Mouse (Mus musculus): ENCODE measurements around the gene Samd5. TPM values are rescaled to one million over a fixed set of nuclear protein-coding genes. Genes with fewer than 3 reads are reported as not detected.

Gene Samd5
- polyA plus RNA-seq, 1 experiment: 0.88 TPM

DNA sequence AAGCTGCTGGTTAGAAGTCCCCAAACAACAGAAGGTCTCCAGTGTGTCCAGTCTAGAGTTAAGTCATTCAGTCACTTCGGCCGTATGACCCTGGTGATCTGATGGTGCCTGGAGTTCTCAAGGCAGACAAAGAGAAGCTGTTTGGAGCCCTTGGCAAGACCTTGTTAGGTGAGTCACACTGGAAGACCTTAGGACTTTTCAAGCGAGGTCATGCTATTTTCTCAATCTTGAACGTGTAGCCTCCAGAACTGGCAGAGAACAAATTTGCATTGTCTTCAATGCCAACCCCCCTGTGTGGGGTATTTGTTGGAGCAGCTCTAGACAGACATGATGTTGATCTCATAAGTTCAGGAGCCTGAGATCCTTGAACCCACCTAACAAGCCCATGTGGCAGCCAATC lies 6.2 kb downstream of the Samd5 start:
- DNase-seq (ENCODE audit: low read depth, low spot score): no peak
- 68% methylated on average over 4 of the region's 4 CpGs for WGBS

- no peak for DNase-seq (ENCODE audit: low read depth, low spot score)
- WGBS: 86% methylated on average over 5 of the region's 5 CpGs
Observed at GRCm38 (mm10) chr10:9652946-9653345, 22.1 kb downstream of the Samd5 start.

GRCm38 (mm10) chr10:9650050-9650825 lies 24.8 kb downstream of the Samd5 start:
- DNase-seq (ENCODE audit: low read depth, low spot score): no peak
- 52% methylated on average over 6 of the region's 6 CpGs for WGBS

GRCm38 (mm10) chr10:9648464-9648863 lies 26.5 kb downstream of the Samd5 start:
- 65% methylated on average over 2 of the region's 2 CpGs for whole genome bisulfite sequencing
- no peak for DNase-seq (ENCODE audit: low read depth, low spot score)

DNA sequence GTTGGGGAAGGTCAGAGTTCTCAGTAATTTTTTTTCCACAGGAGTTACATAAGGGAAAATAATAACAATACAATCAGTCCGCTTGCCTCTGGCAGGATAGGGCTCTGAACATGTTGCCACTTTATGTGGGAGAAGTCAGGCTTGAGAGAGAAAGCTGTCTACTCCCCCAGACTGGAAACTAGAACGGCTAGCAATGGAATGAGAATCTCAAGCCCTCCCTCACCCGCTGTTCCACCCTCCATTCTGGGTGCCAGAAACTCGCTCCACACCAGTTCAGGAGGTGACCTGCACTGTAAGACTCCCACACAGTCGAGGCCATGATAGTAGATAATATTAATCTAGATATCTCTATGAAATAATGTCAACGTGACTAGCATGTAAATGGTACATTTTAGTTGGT lies 27.3 kb downstream of the Samd5 start:
- DNase-seq (ENCODE audit: low read depth, low spot score): no peak
- 80% methylated on average over 6 of the region's 6 CpGs for WGBS

DNA sequence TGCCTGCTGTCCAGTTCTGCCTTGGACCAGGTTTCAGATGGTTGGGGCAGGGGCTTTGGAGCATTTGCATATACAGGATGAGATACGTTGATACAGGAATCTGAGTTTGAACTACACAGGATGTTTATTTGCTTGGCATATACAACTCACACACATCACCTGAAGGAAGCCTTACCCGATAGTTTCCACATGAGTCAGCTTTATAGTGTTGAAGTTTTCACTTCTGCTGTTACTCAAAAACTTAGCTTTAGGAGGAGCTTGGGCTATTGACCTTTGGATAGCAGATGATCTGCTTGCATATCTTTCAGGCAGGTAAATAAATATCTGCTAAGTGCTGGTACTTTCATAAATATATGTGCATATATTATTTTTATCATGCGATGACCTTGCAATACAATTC lies 28.6 kb downstream of the Samd5 start:
- no peak for DNase-seq (ENCODE audit: low read depth, low spot score)
- 60% methylated on average over 3 of the region's 3 CpGs for WGBS

- WGBS: 84% methylated on average over 6 of the region's 6 CpGs
- no peak for DNase-seq (ENCODE audit: low read depth, low spot score)
Observed at GRCm38 (mm10) chr10:9643531-9643930, 31.5 kb downstream of the Samd5 start.

DNA sequence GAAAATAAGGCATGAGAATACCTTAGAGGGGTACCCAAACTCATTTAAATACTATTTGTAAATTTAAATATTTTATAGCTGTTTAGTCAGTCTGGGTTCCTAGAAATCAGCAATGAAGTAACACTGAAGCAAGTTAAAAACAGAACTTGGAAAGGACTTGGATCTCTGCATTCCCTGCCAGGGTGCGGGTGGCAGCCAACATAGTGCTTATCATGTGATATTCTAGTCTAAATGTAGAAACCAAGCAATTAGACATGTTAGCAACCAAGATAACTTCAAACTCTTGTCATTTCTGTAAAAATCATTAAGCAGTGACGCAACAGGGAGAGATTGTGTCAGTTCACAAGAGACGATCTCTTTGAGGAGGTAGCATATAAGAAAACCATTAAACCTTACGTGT lies 32.9 kb downstream of the Samd5 start:
- DNase-seq (ENCODE audit: low read depth, low spot score): no peak
- 83% methylated on average over 4 of the region's 4 CpGs for WGBS

DNA sequence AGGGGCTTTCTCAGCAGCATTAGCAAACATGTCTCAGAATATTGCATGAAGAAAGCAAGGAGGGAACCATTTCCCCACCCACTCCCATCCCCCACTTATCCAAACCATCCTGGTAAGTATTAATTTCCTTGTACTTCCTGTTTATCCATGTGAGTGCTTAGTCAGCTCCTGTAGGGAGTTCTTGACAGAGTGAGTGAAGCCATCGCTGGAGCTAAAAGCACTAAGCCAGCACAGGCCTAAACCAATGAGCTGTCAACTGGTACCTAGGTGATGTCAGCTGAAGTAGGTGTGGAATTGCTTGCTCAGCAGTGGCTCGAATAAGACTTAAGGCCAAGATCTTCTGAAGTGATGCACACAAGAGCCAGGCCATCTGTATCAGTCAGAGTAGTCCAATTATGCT lies 34.3 kb downstream of the Samd5 start:
- no peak for DNase-seq (ENCODE audit: low read depth, low spot score)
- 67% methylated on average over 2 of the region's 2 CpGs for WGBS

DNA sequence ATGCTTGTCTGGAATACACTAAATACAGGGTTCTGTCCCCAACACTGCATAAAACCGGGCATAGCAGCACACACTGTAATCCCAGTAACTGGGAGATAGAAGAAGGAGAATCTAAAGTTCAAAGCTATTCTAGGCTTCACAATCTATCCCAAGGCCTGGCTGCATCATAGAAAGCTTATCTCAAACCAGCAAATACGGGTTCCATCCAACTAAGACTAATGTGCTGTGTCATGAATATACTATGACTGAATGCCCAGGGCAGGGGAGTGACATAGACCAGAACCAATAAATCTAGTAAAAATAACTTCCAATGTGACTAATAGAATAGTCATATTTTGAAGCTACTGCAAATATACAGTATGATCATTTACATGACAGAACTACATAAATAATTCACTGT lies 35.0 kb downstream of the Samd5 start:
- 72% methylated on average over 2 of the region's 2 CpGs for WGBS
- DNase-seq (ENCODE audit: low read depth, low spot score): no peak

DNA sequence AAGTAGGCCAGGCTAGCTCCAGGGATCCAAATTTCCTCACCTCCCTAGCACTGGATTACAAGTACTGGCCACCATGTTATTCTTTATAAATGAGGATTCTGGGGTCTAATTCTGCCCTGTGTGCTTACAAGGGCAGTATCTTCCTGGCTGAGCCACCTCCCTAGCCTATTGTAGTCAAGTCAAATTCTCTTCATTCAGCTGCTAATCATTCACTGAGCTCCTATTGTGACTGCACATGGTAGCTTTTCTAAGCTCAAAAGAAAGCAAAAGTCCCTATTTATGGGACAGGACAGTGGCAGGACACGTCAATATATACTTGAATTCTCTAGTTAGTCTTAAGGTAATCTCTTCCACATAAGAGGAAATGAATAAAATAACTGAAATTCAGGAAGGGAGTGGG lies 49.7 kb downstream of the Samd5 start:
- WGBS: 61% methylated on average over 1 of the region's 1 CpGs

GRCm38 (mm10) chr10:9621926-9622688 lies 52.9 kb downstream of the Samd5 start:
- 86% methylated on average over 3 of the region's 3 CpGs for WGBS
- DNase-seq (ENCODE audit: low read depth, low spot score): no peak

More for the DNA sequence above, 49.7 kb downstream of the Samd5 start:
- DNase-seq (ENCODE audit: low read depth, low spot score): no peak

GRCm38 (mm10) chr10:9621055-9621454 lies 54.0 kb downstream of the Samd5 start:
- 40% methylated on average over 1 of the region's 1 CpGs for WGBS
- no peak for DNase-seq (ENCODE audit: low read depth, low spot score)

DNA sequence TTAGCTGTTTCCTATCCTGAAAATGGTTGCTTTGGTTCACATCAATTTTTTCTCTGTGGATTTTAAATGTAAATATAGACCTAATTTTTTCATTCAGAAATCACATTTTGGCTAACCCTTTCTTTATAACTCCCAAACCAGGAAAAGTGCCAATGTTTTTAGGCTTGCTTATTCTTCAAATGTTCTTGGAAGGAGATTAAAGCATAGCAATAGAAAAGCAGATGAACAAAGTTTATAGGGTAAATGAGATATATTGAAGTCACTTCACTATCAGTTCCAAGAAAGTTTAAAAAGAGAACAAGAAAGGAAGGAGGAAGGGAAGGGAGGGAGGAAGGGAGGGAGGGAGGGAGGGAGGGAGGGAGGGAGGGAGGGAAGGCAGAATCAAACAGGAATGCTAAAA lies 60.0 kb downstream of the Samd5 start:
- no peak for DNase-seq (ENCODE audit: low read depth, low spot score)

- DNase-seq (ENCODE audit: low read depth, low spot score): no peak
- WGBS: 71% methylated on average over 4 of the region's 4 CpGs
Observed at GRCm38 (mm10) chr10:9608854-9609253, 66.2 kb downstream of the Samd5 start.

DNA sequence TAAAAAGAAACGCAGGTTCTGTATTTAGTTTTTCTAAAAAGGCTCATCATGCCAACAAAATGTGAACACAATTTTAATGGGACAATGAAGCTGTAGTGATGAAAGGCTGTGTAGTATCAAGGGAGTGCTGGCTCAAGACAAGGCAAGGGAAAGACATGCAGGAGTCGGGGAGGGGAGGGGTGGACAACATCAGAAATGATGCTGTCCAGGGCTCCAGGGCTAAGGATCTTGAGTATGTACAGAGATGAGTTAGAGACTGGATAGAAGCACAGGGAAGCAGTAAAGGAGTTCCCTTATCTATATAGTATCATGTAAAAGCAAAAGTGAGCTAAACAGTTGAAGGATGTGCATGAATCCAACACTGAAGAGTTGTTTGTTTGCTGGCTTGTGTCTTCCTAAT lies 67.9 kb downstream of the Samd5 start:
- 90% methylated on average over 2 of the region's 2 CpGs for WGBS
- DNase-seq (ENCODE audit: low read depth, low spot score): no peak

DNA sequence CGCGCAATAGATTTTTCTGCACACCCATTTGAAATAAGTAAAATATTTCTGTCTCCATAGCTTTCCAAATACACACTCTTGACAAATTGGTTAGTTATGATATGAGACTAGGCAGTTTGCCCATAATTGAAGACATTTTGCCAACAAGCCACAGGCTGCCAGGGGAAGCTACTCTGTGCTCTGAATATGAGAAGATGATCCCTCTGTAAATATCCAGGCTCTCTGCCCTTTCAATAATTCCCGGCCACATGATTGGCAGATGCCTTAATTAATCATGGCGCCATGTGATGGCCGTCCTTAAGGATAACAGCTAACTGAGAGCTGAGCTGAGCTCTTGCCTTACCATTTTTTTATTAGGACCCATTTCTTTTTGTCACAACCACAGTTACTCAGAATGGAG lies 69.4 kb downstream of the Samd5 start:
- 84% methylated on average over 5 of the region's 5 CpGs for WGBS
- DNase-seq (ENCODE audit: low read depth, low spot score): no peak

GRCm38 (mm10) chr10:9603290-9603689 lies 71.7 kb downstream of the Samd5 start:
- DNase-seq (ENCODE audit: low read depth, low spot score): no peak
- WGBS: 50% methylated on average over 5 of the region's 5 CpGs

DNA sequence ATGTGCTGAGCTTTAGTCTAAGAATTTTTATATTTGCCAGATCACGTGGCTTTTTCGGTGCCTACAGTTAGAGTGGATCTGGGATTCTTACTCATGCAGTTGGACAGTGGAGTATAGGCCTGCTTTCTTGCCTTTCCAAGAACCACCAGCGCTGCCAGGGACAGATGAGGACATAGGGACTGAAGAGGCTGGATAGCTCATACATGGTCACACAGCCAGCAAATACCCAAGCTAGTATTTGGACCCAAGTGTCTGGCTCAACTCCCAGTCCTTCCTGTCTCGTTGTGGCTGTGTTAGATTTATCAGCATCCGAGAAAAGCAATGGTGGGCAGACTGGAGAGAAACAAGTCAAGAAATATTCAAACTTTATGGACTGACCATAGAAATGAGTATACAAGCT lies 72.2 kb downstream of the Samd5 start:
- WGBS: 65% methylated on average over 5 of the region's 5 CpGs
- DNase-seq (ENCODE audit: low read depth, low spot score): no peak

DNA sequence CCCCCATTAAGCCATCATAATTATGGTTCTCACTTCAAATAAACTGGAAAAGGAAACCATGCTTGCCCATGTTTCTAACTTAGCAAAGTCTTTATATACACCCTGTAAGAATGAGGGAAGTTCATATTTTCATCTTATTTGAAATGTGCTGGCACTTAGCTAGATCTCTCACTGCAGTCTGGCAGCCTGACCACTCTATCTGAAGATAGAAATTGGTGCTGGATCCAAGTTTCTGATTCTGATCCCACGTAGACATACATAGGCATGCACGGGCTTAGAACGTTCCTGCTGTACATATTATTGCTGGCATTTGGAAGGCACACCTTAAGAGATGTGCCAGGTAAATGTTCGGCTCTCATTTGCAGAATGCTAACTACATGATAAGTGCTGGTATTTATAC lies 72.6 kb downstream of the Samd5 start:
- 90% methylated on average over 4 of the region's 4 CpGs for WGBS
- DNase-seq (ENCODE audit: low read depth, low spot score): no peak

GRCm38 (mm10) chr10:9596228-9596627 lies 78.8 kb downstream of the Samd5 start:
- DNase-seq (ENCODE audit: low read depth, low spot score): no peak
- WGBS: 83% methylated on average over 5 of the region's 5 CpGs

Measured in large intestine, adult 2 months (tissue).